Mouse (Mus musculus) liver, embryonic 11.5 days (tissue): ENCODE measurements at regions not wholly inside any gene's neighbourhood (a gene's known extent, or its start where the extent isn't known, plus 50 kb on each side); places are given as distances from the start of the nearest gene placed in this dataset.

ENCODE experiments used
- ATAC-seq: fragments of 200-750 bp; cut with Nextera tagmentation; replicated peaks from 2 replicates; pipeline ENCODE4 v1.8.0; 2017; ENCODE audit warnings: moderate number of reproducible peaks, mild to moderate bottlenecking, moderate TSS enrichment, moderate library complexity; ENCODE audit not compliant: low FRiP score
- DNase-seq: peaks from one replicate; pipeline ENCODE4 v3.0.0-alpha.2; 2017; ENCODE audit warnings: low spot score
- H3K27ac ChIP-seq: fragments of 300-500 bp; sonication (generic); 2 replicates; pipeline ENCODE4 v1.5.1; 2014; ENCODE audit warnings: mild to moderate bottlenecking, low read depth, low read length, control low read depth
- H3K27me3 ChIP-seq: fragments of 300-500 bp; sonication (generic); replicated peaks from 2 replicates; pipeline ENCODE4 v1.6.1; 2014; ENCODE audit warnings: low read length, mixed read lengths; ENCODE audit not compliant: control insufficient read depth, insufficient read depth
- H3K36me3 ChIP-seq: fragments of 300-500 bp; sonication (generic); 2 replicates; pipeline ENCODE4 v1.6.1; 2014; ENCODE audit warnings: mild to moderate bottlenecking, low read length, moderate library complexity, mixed read lengths; ENCODE audit not compliant: control insufficient read depth, insufficient read depth
- H3K4me1 ChIP-seq: fragments of 300-500 bp; sonication (generic); replicated peaks from 2 replicates; pipeline ENCODE4 v1.6.1; 2014; ENCODE audit warnings: low read length, mixed read lengths; ENCODE audit not compliant: control insufficient read depth, insufficient read depth
- H3K4me2 ChIP-seq: fragments of 300-500 bp; sonication (generic); 2 replicates; pipeline ENCODE4 v1.6.1; 2014; ENCODE audit warnings: mild to moderate bottlenecking, control low read depth, moderate library complexity
- H3K4me3 ChIP-seq: fragments of 300-500 bp; sonication (generic); 2 replicates; pipeline ENCODE4 v1.5.1; 2014; ENCODE audit warnings: low read depth, low read length, control low read depth
- H3K9ac ChIP-seq: fragments of 300-500 bp; sonication (generic); 2 replicates; pipeline ENCODE4 v1.6.1; 2014; ENCODE audit warnings: low read depth, low read length, control low read depth
- H3K9me3 ChIP-seq: fragments of 300-500 bp; sonication (generic); 2 replicates; pipeline ENCODE4 v1.6.1; 2016; ENCODE audit warnings: low read length, inconsistent platforms, mixed read lengths; ENCODE audit not compliant: control insufficient read depth
- WGBS: fragments of 180-500 bp; shearing (Covaris S2); extraction: QIAGEN DNeasy Blood & Tissue Kit; methylation state at CpG from one replicate; pipeline ENCODE4 v1.1.7; 2014; 5-methylcytosine and 5-hydroxymethylcytosine counted together

DNA sequence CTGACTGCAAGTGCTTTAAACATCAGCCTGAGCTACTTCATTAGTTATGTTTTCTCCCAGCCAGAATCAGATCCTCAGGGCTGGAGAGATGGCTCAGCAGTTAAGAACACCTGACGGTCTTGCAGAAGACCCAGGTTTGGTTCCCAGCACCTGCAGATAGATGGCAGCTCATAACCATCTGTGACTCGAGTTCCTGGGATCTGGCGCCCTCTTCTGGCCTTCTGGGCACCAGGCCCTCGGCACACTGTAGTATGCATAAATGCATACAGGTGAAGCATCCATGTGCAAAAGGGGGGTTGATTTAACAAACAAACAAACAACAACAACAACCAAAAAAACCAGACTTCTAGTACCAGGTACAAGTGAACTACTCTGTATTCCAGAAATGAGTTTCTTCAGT lies 297.7 kb upstream of the Tgfbr2 start:
- ATAC-seq, result no peak
- WGBS, result 65% methylated on average over 4 of the region's 4 CpGs

DNA sequence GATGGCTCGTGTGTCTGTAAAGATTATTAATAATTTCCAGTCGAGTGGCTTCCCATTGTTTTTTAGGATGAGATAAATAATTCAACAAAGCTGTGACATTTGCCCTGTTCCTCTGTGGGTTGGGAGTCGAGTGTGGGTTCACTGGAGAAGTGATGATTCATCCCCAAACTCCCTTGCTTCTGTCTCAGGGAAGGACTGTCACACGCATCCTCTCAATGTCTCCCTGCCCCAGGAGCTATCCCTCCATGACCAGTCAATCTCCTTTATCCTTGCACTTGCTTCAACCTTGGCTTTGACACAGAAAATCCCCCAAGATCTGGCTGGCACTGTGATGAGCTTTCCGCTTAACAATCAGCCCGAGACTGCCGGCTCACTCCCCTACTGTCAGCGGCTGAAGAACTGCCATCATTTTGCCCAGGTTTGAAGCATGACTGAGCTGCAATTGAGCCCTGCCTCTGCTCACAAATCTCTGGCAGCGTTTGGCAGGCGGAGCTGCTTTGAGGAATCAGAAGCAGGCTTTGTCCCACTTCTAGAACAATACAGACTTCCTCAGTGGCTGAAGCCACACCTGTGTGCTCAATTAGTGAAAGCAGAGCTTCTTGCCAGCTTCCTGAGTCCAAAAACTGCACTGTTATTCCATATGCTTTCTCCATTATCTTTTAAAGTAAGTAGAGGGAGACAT lies 293.6 kb upstream of the Tgfbr2 start:
- Histone ChIP-seq H3K4me3 (no peak overlapping the region), H3K9me3 (no peaks in the 10 kb centered on the region), H3K36me3 (no peaks in the 10 kb centered on the region), H3K27ac (no peak overlapping the region), H3K4me1 (no peaks in the 10 kb centered on the region), H3K9ac (no peak overlapping the region), H3K4me2 (no peak overlapping the region), H3K27me3 (no peaks in the 10 kb centered on the region)
- WGBS, result 69% methylated on average over 10 of the region's 10 CpGs
- DNase-seq (no peak), ATAC-seq (no peak)

More for the DNA sequence above, 297.7 kb upstream of the Tgfbr2 start:
- no peak for DNase-seq
- Histone ChIP-seq H3K4me3 (no peak overlapping the region), H3K4me1 (no peaks in the 10 kb centered on the region), H3K4me2 (no peak overlapping the region), H3K27me3 (no peaks in the 10 kb centered on the region), H3K36me3 (no peaks in the 10 kb centered on the region), H3K9ac (no peak overlapping the region), H3K27ac (no peak overlapping the region), H3K9me3 (no peaks in the 10 kb centered on the region)

- Histone ChIP-seq H3K36me3 (no peaks in the 10 kb centered on the region), H3K9me3 (no peaks in the 10 kb centered on the region), H3K4me1 (no peaks in the 10 kb centered on the region), H3K4me2 (no peak overlapping the region), H3K9ac (no peak overlapping the region), H3K27ac (no peak overlapping the region), H3K4me3 (no peak overlapping the region), H3K27me3 (no peaks in the 10 kb centered on the region)
- no peak for DNase-seq
- 81% methylated on average over 7 of the region's 7 CpGs for WGBS
- ATAC-seq, result no peak
These were observed 291.2 kb upstream of the Tgfbr2 start for GRCm38 (mm10) chr9:116466336-116466735.

DNA sequence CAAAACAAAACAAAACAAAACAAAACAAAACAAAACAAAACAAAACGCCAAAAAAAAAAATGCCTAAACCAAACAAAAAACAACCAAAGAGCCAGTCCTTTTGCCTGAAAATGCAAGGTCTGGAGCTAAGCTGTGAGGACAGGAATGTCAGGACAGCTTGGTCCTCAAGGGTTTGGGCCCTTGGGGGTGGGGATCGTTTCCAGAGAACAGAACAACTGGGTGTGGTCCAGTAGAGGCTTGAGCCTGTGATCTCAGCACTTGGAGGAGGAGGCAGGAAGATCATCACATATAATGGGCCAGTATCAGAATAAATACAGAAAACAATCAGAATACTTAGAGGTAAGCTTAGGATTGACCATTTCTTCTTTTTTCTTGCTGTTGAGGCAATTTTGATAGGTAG lies 289.5 kb upstream of the Tgfbr2 start:
- no peak overlapping the region for H3K4me3 ChIP-seq
- no peak overlapping the region for H3K4me2 ChIP-seq
- H3K27ac ChIP-seq, result no peak overlapping the region
- H3K27me3 ChIP-seq, result no peaks in the 10 kb centered on the region
- no peaks in the 10 kb centered on the region for H3K36me3 ChIP-seq
- WGBS, result 68% methylated on average over 2 of the region's 2 CpGs
- no peak for ATAC-seq
- no peaks in the 10 kb centered on the region for H3K9me3 ChIP-seq
- H3K9ac ChIP-seq, result no peak overlapping the region
- no peaks in the 10 kb centered on the region for H3K4me1 ChIP-seq
- DNase-seq, result no peak

GRCm38 (mm10) chr9:116462232-116462631 lies 287.1 kb upstream of the Tgfbr2 start:
- Histone ChIP-seq H3K9ac (no peak overlapping the region), H3K27me3 (no peaks in the 10 kb centered on the region), H3K4me2 (no peak overlapping the region), H3K9me3 (no peaks in the 10 kb centered on the region), H3K4me3 (no peak overlapping the region), H3K36me3 (no peaks in the 10 kb centered on the region), H3K4me1 (no peaks in the 10 kb centered on the region), H3K27ac (no peak overlapping the region)
- ATAC-seq, result no peak
- 83% methylated on average over 2 of the region's 2 CpGs for WGBS
- no peak for DNase-seq

- WGBS, result 76% methylated on average over 2 of the region's 2 CpGs
- no peak for ATAC-seq
These were observed 284.9 kb upstream of the Tgfbr2 start for GRCm38 (mm10) chr9:116460022-116460421.

DNA sequence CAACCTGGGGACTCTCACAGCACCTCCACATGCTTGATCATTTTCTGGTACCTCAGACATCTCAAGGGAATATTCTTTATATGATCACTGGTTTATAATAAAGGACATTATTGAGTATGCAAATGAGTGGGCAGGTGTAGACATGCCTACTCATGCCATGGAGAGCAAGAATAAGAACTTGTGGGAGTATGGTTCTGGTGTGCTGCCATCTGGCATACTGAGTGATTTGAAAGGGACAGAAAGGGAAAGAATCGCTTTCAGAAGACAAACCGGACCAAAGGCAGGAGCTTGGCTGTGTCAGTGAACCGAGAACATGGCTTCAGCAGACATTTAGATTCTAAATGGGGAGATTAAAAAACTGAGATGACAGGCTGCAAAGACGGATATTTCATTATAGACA lies 276.9 kb upstream of the Tgfbr2 start:
- Histone ChIP-seq H3K27me3 (no peaks in the 10 kb centered on the region), H3K9me3 (no peaks in the 10 kb centered on the region), H3K36me3 (no peaks in the 10 kb centered on the region), H3K4me2 (no peak overlapping the region), H3K4me3 (no peak overlapping the region), H3K4me1 (no peaks in the 10 kb centered on the region), H3K9ac (no peak overlapping the region), H3K27ac (no peak overlapping the region)
- 85% methylated on average over 4 of the region's 4 CpGs for WGBS
- no peak for DNase-seq
- no peak for ATAC-seq

More at GRCm38 (mm10) chr9:116460022-116460421, 284.9 kb upstream of the Tgfbr2 start:
- Histone ChIP-seq H3K27me3 (no peaks in the 10 kb centered on the region), H3K4me1 (no peaks in the 10 kb centered on the region), H3K4me2 (no peak overlapping the region), H3K9me3 (no peaks in the 10 kb centered on the region), H3K9ac (no peak overlapping the region), H3K27ac (no peak overlapping the region), H3K36me3 (no peaks in the 10 kb centered on the region), H3K4me3 (no peak overlapping the region)
- DNase-seq, result no peak

- H3K4me1 ChIP-seq, result no peaks in the 10 kb centered on the region
- no peaks in the 10 kb centered on the region for H3K9me3 ChIP-seq
- H3K4me2 ChIP-seq, result no peak overlapping the region
- ATAC-seq, result no peak
- H3K27me3 ChIP-seq, result no peaks in the 10 kb centered on the region
- H3K9ac ChIP-seq, result no peak overlapping the region
- H3K4me3 ChIP-seq, result no peak overlapping the region
- no peak overlapping the region for H3K27ac ChIP-seq
- no peak for DNase-seq
- 81% methylated on average over 4 of the region's 4 CpGs for WGBS
- H3K36me3 ChIP-seq, result no peaks in the 10 kb centered on the region
These were observed 275.7 kb upstream of the Tgfbr2 start for GRCm38 (mm10) chr9:116450829-116451228.

- H3K36me3 ChIP-seq, result no peaks in the 10 kb centered on the region
- no peak overlapping the region for H3K9ac ChIP-seq
- DNase-seq (no peak), ATAC-seq (no peak)
- no peak overlapping the region for H3K4me2 ChIP-seq
- 79% methylated on average over 6 of the region's 6 CpGs for WGBS
- H3K27ac ChIP-seq, result no peak overlapping the region
- no peak overlapping the region for H3K4me3 ChIP-seq
- H3K4me1 ChIP-seq, result no peaks in the 10 kb centered on the region
- no peaks in the 10 kb centered on the region for H3K27me3 ChIP-seq
- no peaks in the 10 kb centered on the region for H3K9me3 ChIP-seq
These were observed 272.6 kb upstream of the Tgfbr2 start for GRCm38 (mm10) chr9:116447734-116448133.
